ENCODE assay signal across 21 mouse cellular contexts in the genomic region with DNA sequence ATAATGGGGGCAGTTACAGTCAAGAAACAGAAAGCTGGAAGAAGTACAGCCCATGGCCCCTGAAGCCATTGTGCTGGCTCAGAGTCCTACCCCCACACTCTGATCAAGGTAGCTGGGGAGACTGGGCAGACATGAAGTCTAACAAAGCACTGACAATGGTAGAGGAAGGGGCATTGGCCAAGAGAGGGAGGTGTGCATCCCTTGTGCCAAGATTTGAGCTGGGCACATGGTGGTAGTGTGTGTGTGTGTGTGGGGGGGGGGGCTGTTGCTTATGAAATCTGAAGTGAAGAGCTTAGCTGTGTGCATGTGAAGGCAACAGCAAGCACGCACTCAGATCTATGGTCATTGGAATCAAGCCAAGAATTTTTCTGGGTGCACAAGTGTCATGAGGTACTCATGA.
DNase-seq lines count a peak whose midpoint lies in the region; ATAC-seq and TF ChIP-seq lines count a peak whose summit lies in the region.
"Had no signal": no experiment of that assay in that cellular context is flagged by ENCODE, and none has a peak within 500 bp of the region (broad histone marks: within the 10 kb centered on the region; RNA-seq: fewer than 3 reads in every experiment).

No protein-coding gene starts in this region.

- no peak for TF ChIP-seq POLR2A in lung, adult 2 months (IDR thresholded peaks at IDR 0.05; ENCODE audit: borderline replicate concordance, extremely low read depth, low read depth, low read length)

- H3K4me2 ChIP-seq in heart, embryonic 15.5 days, result no peak overlapping the region
- H3K4me2 ChIP-seq in lung, embryonic 16.5 days (ENCODE audit: low read depth, low read length), result no peak overlapping the region
- no peak overlapping the region for H3K4me2 ChIP-seq in stomach, embryonic 14.5 days (replicated peaks; ENCODE audit: low read depth, low read length)
- H3K4me2 ChIP-seq in stomach, postnatal 0 days (replicated peaks; ENCODE audit: low read depth), result no peak overlapping the region
- H3K4me2 ChIP-seq in midbrain, embryonic 16.5 days (ENCODE audit: low read length), result no peak overlapping the region
- H3K4me2 ChIP-seq: limb, embryonic 13.5 days had no signal

- no peak for TF ChIP-seq EP300 in stomach, postnatal 0 days (optimal IDR thresholded peaks at IDR 0.05)

- 0 out of 2 replicates have a peak, but pooled peaks have one; percentile 35 for ATAC-seq in heart, embryonic 15.5 days (replicated peaks; ENCODE audit: insufficient number of reproducible peaks, insufficient read depth, low FRiP score, low read depth)
- ATAC-seq in lung, embryonic 16.5 days (ENCODE audit: low read depth), result peak; percentile 55
- ATAC-seq in stomach, embryonic 14.5 days (ENCODE audit: insufficient number of reproducible peaks, insufficient read depth, low FRiP score, low read depth), result 0 out of 2 replicates have a peak, but pooled peaks have one; percentile 28
- no peak for ATAC-seq in stomach, postnatal 0 days (ENCODE audit: low FRiP score, low TSS enrichment)
- peak; percentile 77; the same call in 1 of the 2 replicates for ATAC-seq in midbrain, embryonic 16.5 days
- ATAC-seq: activated CD4-positive, CD25-positive, alpha-beta regulatory T cell, adult 4 months; Patski had no signal

- no peaks in the 10 kb centered on the region for H3K9me3 ChIP-seq in heart, embryonic 15.5 days (replicated peaks)
- H3K9me3 ChIP-seq in heart, embryonic 10.5 days, result no peaks in the 10 kb centered on the region
- no peaks in the 10 kb centered on the region for H3K9me3 ChIP-seq in lung, embryonic 16.5 days (ENCODE audit: control insufficient read depth, low read length)
- no peaks in the 10 kb centered on the region for H3K9me3 ChIP-seq in stomach, embryonic 14.5 days (ENCODE audit: control insufficient read depth, low read depth, low read length)
- no peaks in the 10 kb centered on the region for H3K9me3 ChIP-seq in stomach, postnatal 0 days (ENCODE audit: control insufficient read depth, low read length)
- no peaks in the 10 kb centered on the region for H3K9me3 ChIP-seq in midbrain, embryonic 16.5 days (replicated peaks; ENCODE audit: control insufficient read depth, low read length, poor library complexity, severe bottlenecking)
- H3K9me3 ChIP-seq: embryonic facial prominence, embryonic 10.5 days; limb, embryonic 13.5 days; stomach, embryonic 15.5 days had no signal

- H3K4me1 ChIP-seq in heart, embryonic 15.5 days (replicated peaks), result peaks cover 20% of the 10 kb centered on the region
- peaks cover 15% of the 10 kb centered on the region for H3K4me1 ChIP-seq in heart, embryonic 10.5 days
- peaks cover 18% of the 10 kb centered on the region for H3K4me1 ChIP-seq in lung, embryonic 16.5 days (replicated peaks; ENCODE audit: control insufficient read depth, insufficient read depth, low read length)
- peaks cover 4% of the 10 kb centered on the region; the same call in 1 of the 2 replicates for H3K4me1 ChIP-seq in lung, adult 2 months (ENCODE audit: control insufficient read depth, insufficient read depth, low read length)
- peaks cover 5% of the 10 kb centered on the region; the same call in 1 of the 2 replicates for H3K4me1 ChIP-seq in stomach, embryonic 14.5 days (ENCODE audit: control insufficient read depth, insufficient read depth, low read length)
- 0 out of 2 replicates have a peak, but pooled peaks cover 4% of the 10 kb centered on the region for H3K4me1 ChIP-seq in stomach, postnatal 0 days (replicated peaks; ENCODE audit: control insufficient read depth, insufficient read depth)
- peaks cover 9% of the 10 kb centered on the region; the same call in 1 of the 2 replicates for H3K4me1 ChIP-seq in midbrain, embryonic 16.5 days (ENCODE audit: control insufficient read depth, insufficient read depth, low read length)

- no peaks in the 10 kb centered on the region for H3K27me3 ChIP-seq in heart, embryonic 15.5 days
- no peaks in the 10 kb centered on the region for H3K27me3 ChIP-seq in heart, embryonic 10.5 days (ENCODE audit: insufficient read depth, poor library complexity, severe bottlenecking)
- H3K27me3 ChIP-seq in lung, embryonic 16.5 days (ENCODE audit: control insufficient read depth, insufficient read depth, low read depth, low read length), result no peaks in the 10 kb centered on the region
- H3K27me3 ChIP-seq in stomach, embryonic 14.5 days (ENCODE audit: control insufficient read depth, insufficient read depth, low read length), result no peaks in the 10 kb centered on the region
- H3K27me3 ChIP-seq in stomach, postnatal 0 days (ENCODE audit: control insufficient read depth, insufficient read depth, low read length), result no peaks in the 10 kb centered on the region
- H3K27me3 ChIP-seq in midbrain, embryonic 16.5 days (ENCODE audit: control insufficient read depth, insufficient read depth, low read depth, low read length), result no peaks in the 10 kb centered on the region
- H3K27me3 ChIP-seq: limb, embryonic 13.5 days; Patski; stomach, embryonic 15.5 days had no signal

- no peak overlapping the region for H3K4me3 ChIP-seq in heart, embryonic 15.5 days
- H3K4me3 ChIP-seq in heart, embryonic 10.5 days, result no peak overlapping the region
- no peak overlapping the region for H3K4me3 ChIP-seq in lung, embryonic 16.5 days (ENCODE audit: low read length)
- H3K4me3 ChIP-seq in lung, adult 2 months (replicated peaks; ENCODE audit: extremely low read depth, low read depth, low read length), result no peak overlapping the region
- no peak overlapping the region for H3K4me3 ChIP-seq in stomach, embryonic 14.5 days (ENCODE audit: low read depth, low read length)
- no peak overlapping the region for H3K4me3 ChIP-seq in stomach, postnatal 0 days (ENCODE audit: low read depth, low read length)
- H3K4me3 ChIP-seq in midbrain, embryonic 16.5 days (ENCODE audit: low read depth, low read length), result no peak overlapping the region
- H3K4me3 ChIP-seq: embryonic facial prominence, embryonic 10.5 days; limb, embryonic 13.5 days; stomach, embryonic 15.5 days had no signal

- no peak for TF ChIP-seq CTCF in lung, adult 2 months (IDR thresholded peaks at IDR 0.05; ENCODE audit: insufficient read depth, low read length)
- no peak for TF ChIP-seq CTCF in stomach, postnatal 0 days (IDR thresholded peaks at IDR 0.05; ENCODE audit: low read depth)

- no peak for DNase-seq in heart, embryonic 10.5 days (ENCODE audit: low spot score)
- no peak for DNase-seq in lung, adult 2 months
- no peak for DNase-seq in stomach, postnatal 0 days (ENCODE audit: low spot score)
- DNase-seq in adrenal gland, postnatal 4 days (ENCODE audit: low spot score in 2 of 2), result no peak
- DNase-seq: adrenal gland, postnatal 36 days; gastrocnemius, postnatal 36 days; kidney, adult 2 months; kidney, postnatal 14 days; layer of hippocampus, adult 9-11 months; spleen, adult 18-20 months; thymus, postnatal 14 days had no signal

- WGBS in heart, embryonic 15.5 days, result 45% methylated on average over 1 of the region's 1 CpGs
- WGBS in heart, embryonic 10.5 days, result 88% methylated on average over 1 of the region's 1 CpGs
- WGBS in lung, embryonic 16.5 days, result 30% methylated on average over 1 of the region's 1 CpGs
- 74% methylated on average over 1 of the region's 1 CpGs for WGBS in lung, adult 2 months
- 83% methylated on average over 1 of the region's 1 CpGs for WGBS in stomach, embryonic 14.5 days
- WGBS in stomach, postnatal 0 days, result 86% methylated on average over 1 of the region's 1 CpGs
- WGBS in midbrain, embryonic 16.5 days, result 64% methylated on average over 1 of the region's 1 CpGs

- no peaks in the 10 kb centered on the region for H3K36me3 ChIP-seq in heart, embryonic 15.5 days
- no peaks in the 10 kb centered on the region for H3K36me3 ChIP-seq in heart, embryonic 10.5 days
- H3K36me3 ChIP-seq in lung, embryonic 16.5 days (ENCODE audit: control insufficient read depth, insufficient read depth, low read length), result no peaks in the 10 kb centered on the region
- H3K36me3 ChIP-seq in stomach, embryonic 14.5 days (ENCODE audit: control insufficient read depth, insufficient read depth, low read length), result no peaks in the 10 kb centered on the region
- H3K36me3 ChIP-seq in stomach, postnatal 0 days (ENCODE audit: control insufficient read depth, insufficient read depth, low read length), result no peaks in the 10 kb centered on the region
- H3K36me3 ChIP-seq in midbrain, embryonic 16.5 days (ENCODE audit: control insufficient read depth, insufficient read depth, low read length), result no peaks in the 10 kb centered on the region
- H3K36me3 ChIP-seq: embryonic facial prominence, embryonic 10.5 days; stomach, embryonic 15.5 days had no signal

- no peak overlapping the region for H3K27ac ChIP-seq in heart, embryonic 15.5 days
- no peak overlapping the region; the same call in 1 of the 2 replicates for H3K27ac ChIP-seq in heart, embryonic 10.5 days
- H3K27ac ChIP-seq in lung, embryonic 16.5 days (ENCODE audit: low read length), result 0 out of 2 replicates have a peak overlapping the region, but pooled peaks have one; percentile 49
- no peak overlapping the region for H3K27ac ChIP-seq in stomach, embryonic 14.5 days (ENCODE audit: low read length)
- no peak overlapping the region for H3K27ac ChIP-seq in stomach, postnatal 0 days (replicated peaks)
- no peak overlapping the region for H3K27ac ChIP-seq in midbrain, embryonic 16.5 days (ENCODE audit: low read length)
- H3K27ac ChIP-seq: embryonic facial prominence, embryonic 10.5 days; limb, embryonic 13.5 days; liver, embryonic 14.5 days had no signal

- H3K9ac ChIP-seq in heart, embryonic 15.5 days, result no peak overlapping the region
- no peak overlapping the region for H3K9ac ChIP-seq in lung, embryonic 16.5 days (ENCODE audit: low read length)
- H3K9ac ChIP-seq in stomach, embryonic 14.5 days (replicated peaks; ENCODE audit: low read depth, low read length), result no peak overlapping the region
- H3K9ac ChIP-seq in stomach, postnatal 0 days (ENCODE audit: low read length), result no peak overlapping the region
- H3K9ac ChIP-seq in midbrain, embryonic 16.5 days (ENCODE audit: low read depth, low read length), result no peak overlapping the region
- H3K9ac ChIP-seq: limb, embryonic 13.5 days; liver, embryonic 14.5 days; stomach, embryonic 15.5 days had no signal
